Mouse (Mus musculus) limb, embryonic 14.5 days (tissue): ENCODE measurements around the gene Dhx30. TPM values are rescaled to one million over a fixed set of nuclear protein-coding genes. Genes with fewer than 3 reads are reported as not detected.

Experiments used
- ATAC-seq: fragments of 200-750 bp; cut with Nextera tagmentation; 2 replicates; pipeline ENCODE4 v1.8.0; 2017; ENCODE audit warnings: low read depth, moderate number of reproducible peaks, moderate TSS enrichment; ENCODE audit not compliant: low FRiP score
- DNase-seq: peaks from one replicate; pipeline ENCODE4 v3.0.0-alpha.2; 2015; ENCODE audit warnings: low spot score
- H3K27ac ChIP-seq: fragments of 300-500 bp; sonication (generic); replicated peaks from 2 replicates; pipeline ENCODE4 v1.5.1; 2014; ENCODE audit warnings: low read depth, mild to moderate bottlenecking, low read length, moderate library complexity, mixed read lengths
- H3K27me3 ChIP-seq: fragments of 300-500 bp; sonication (generic); 2 replicates; pipeline ENCODE4 v1.6.1; 2014; ENCODE audit warnings: low read length, mixed read lengths; ENCODE audit not compliant: control insufficient read depth, insufficient read depth
- H3K36me3 ChIP-seq: fragments of 300-500 bp; sonication (generic); 2 replicates; pipeline ENCODE4 v1.6.1; 2014; ENCODE audit warnings: mild to moderate bottlenecking, low read length, moderate library complexity, mixed read lengths; ENCODE audit not compliant: control insufficient read depth, insufficient read depth
- H3K4me1 ChIP-seq: fragments of 300-500 bp; sonication (generic); 2 replicates; pipeline ENCODE4 v1.6.1; 2014; ENCODE audit warnings: antibody characterized with exemption, low read length, mixed read lengths; ENCODE audit not compliant: control insufficient read depth, insufficient read depth
- H3K4me2 ChIP-seq: fragments of 300-500 bp; sonication (generic); replicated peaks from 2 replicates; pipeline ENCODE4 v1.6.1; 2014; ENCODE audit warnings: low read depth, mild to moderate bottlenecking, low read length, moderate library complexity; ENCODE audit not compliant: severe bottlenecking
- H3K4me3 ChIP-seq: fragments of 300-500 bp; sonication (generic); replicated peaks from 2 replicates; pipeline ENCODE4 v1.5.1; 2014; ENCODE audit warnings: low read length
- H3K9ac ChIP-seq: fragments of 300-500 bp; sonication (generic); 2 replicates; pipeline ENCODE4 v1.6.1; 2014; ENCODE audit warnings: mild to moderate bottlenecking, low read depth, low read length, moderate library complexity; ENCODE audit not compliant: severe bottlenecking
- H3K9me3 ChIP-seq: fragments of 300-500 bp; sonication (generic); 2 replicates; pipeline ENCODE4 v1.6.1; 2016; ENCODE audit warnings: low read length; ENCODE audit not compliant: control insufficient read depth
- POLR2A ChIP-seq: fragments of 200-500 bp; IDR thresholded peaks from 2 replicates; pipeline ENCODE4 v1.8.0; 2012; ENCODE audit warnings: inconsistent platforms, mild to moderate bottlenecking, moderate library complexity, borderline replicate concordance; ENCODE audit not compliant: insufficient read depth, insufficient read length; ENCODE audit errors: extremely low read depth
- WGBS: fragments of 180-500 bp; shearing (Covaris S2); extraction: QIAGEN DNeasy Blood & Tissue Kit; methylation state at CpG from one replicate; pipeline ENCODE4 v1.1.7; 2014; 5-methylcytosine and 5-hydroxymethylcytosine counted together
- polyA plus RNA-seq, 2 experiments: library from polyadenylated mRNA; depleted of rRNA in 1 of 2; stranded (reverse) in 1 of 2; unstranded in 1 of 2; fragments of >200 nt; fragmentation: Nextera tagmentation in 1 of 2; extraction: Ambion mirVana in 1 of 2; gene quantifications; 2 replicates each; pipeline versions ENCODE4 v1.2.1 to v1.2.3; 2012 to 2014

Dhx30 gene
- polyA plus RNA-seq, 2 experiments = 120 to 121 TPM

- H3K27ac ChIP-seq = no peak overlapping the region
- DNase-seq (no peak), ATAC-seq (no peak)
- H3K4me3 ChIP-seq = no peak overlapping the region
- no peaks in the 10 kb centered on the region for H3K9me3 ChIP-seq
- 0 out of 2 replicates have a peak, but pooled peaks cover 2% of the 10 kb centered on the region for H3K4me1 ChIP-seq
- 91% methylated on average over 7 of the region's 7 CpGs for WGBS
- TF ChIP-seq POLR2A = no peak
- peaks cover 24% of the 10 kb centered on the region for H3K36me3 ChIP-seq
- H3K4me2 ChIP-seq = no peak overlapping the region
- H3K27me3 ChIP-seq = no peaks in the 10 kb centered on the region
- no peak overlapping the region for H3K9ac ChIP-seq
Observed at GRCm38 (mm10) chr9:110062405-110062804, 55.2 kb downstream of the Dhx30 start.

- ATAC-seq = no peak
- no peak for TF ChIP-seq POLR2A
- 0 out of 2 replicates have a peak, but pooled peaks cover 2% of the 10 kb centered on the region for H3K4me1 ChIP-seq
Observed at GRCm38 (mm10) chr9:110060761-110061160, 56.9 kb downstream of the Dhx30 start.

GRCm38 (mm10) chr9:110057200-110057599 is 60.4 kb downstream of the Dhx30 start:
- ATAC-seq (no peak), DNase-seq (no peak)
- no peaks in the 10 kb centered on the region for H3K9me3 ChIP-seq
- H3K27ac ChIP-seq = no peak overlapping the region
- no peaks in the 10 kb centered on the region for H3K27me3 ChIP-seq
- H3K4me1 ChIP-seq = 0 out of 2 replicates have a peak, but pooled peaks cover 2% of the 10 kb centered on the region
- 86% methylated on average over 1 of the region's 1 CpGs for WGBS
- 0 out of 2 replicates have a peak, but pooled peaks cover 2% of the 10 kb centered on the region for H3K36me3 ChIP-seq
- H3K4me2 ChIP-seq = no peak overlapping the region
- H3K9ac ChIP-seq = no peak overlapping the region
- H3K4me3 ChIP-seq = no peak overlapping the region
- TF ChIP-seq POLR2A = no peak

More at GRCm38 (mm10) chr9:110060761-110061160, 56.9 kb downstream of the Dhx30 start:
- H3K9ac ChIP-seq = no peak overlapping the region
- H3K4me2 ChIP-seq = no peak overlapping the region
- H3K27me3 ChIP-seq = no peaks in the 10 kb centered on the region
- H3K36me3 ChIP-seq = peaks cover 14% of the 10 kb centered on the region
- 61% methylated on average over 2 of the region's 2 CpGs for WGBS
- DNase-seq = no peak
- no peak overlapping the region for H3K27ac ChIP-seq
- no peak overlapping the region for H3K4me3 ChIP-seq
- H3K9me3 ChIP-seq = no peaks in the 10 kb centered on the region

GRCm38 (mm10) chr9:110054781-110055180 is 62.8 kb downstream of the Dhx30 start:
- Histone ChIP-seq H3K4me1 (0 out of 2 replicates have a peak, but pooled peaks cover 2% of the 10 kb centered on the region), H3K4me2 (no peak overlapping the region), H3K27me3 (no peaks in the 10 kb centered on the region), H3K9ac (no peak overlapping the region), H3K36me3 (0 out of 2 replicates have a peak, but pooled peaks cover 2% of the 10 kb centered on the region), H3K27ac (no peak overlapping the region), H3K4me3 (no peak overlapping the region), H3K9me3 (no peaks in the 10 kb centered on the region)
- no peak for DNase-seq
- no peak for ATAC-seq
- TF ChIP-seq POLR2A = no peak
- 93% methylated on average over 3 of the region's 3 CpGs for WGBS

GRCm38 (mm10) chr9:110054080-110054421 is 63.6 kb downstream of the Dhx30 start:
- H3K9me3 ChIP-seq = no peaks in the 10 kb centered on the region
- H3K4me1 ChIP-seq = 0 out of 2 replicates have a peak, but pooled peaks cover 2% of the 10 kb centered on the region

More at GRCm38 (mm10) chr9:110054080-110054421, 63.6 kb downstream of the Dhx30 start:
- Histone ChIP-seq H3K27me3 (no peaks in the 10 kb centered on the region), H3K4me2 (no peak overlapping the region), H3K36me3 (0 out of 2 replicates have a peak, but pooled peaks cover 2% of the 10 kb centered on the region), H3K4me3 (no peak overlapping the region), H3K9ac (no peak overlapping the region), H3K27ac (no peak overlapping the region)
- no peak for DNase-seq
- WGBS = 82% methylated on average over 2 of the region's 2 CpGs
- no peak for ATAC-seq
- TF ChIP-seq POLR2A = no peak
